In genomic region chr11:99369853-99370451, GRCm38 (mm10) we compare ENCODE assay signal across 12 mouse cellular contexts. TPM values are rescaled to one million over a fixed set of nuclear protein-coding genes. Genes with fewer than 3 reads are reported as not detected.
DNase-seq lines count a peak whose midpoint lies in the region; ATAC-seq lines count a peak whose summit lies in the region.
"Had no signal": no experiment of that assay in that cellular context is flagged by ENCODE, and none has a peak within 500 bp of the region (broad histone marks: within the 10 kb centered on the region; RNA-seq: fewer than 3 reads in every experiment).

No protein-coding gene starts in this region.

- H3K4me3 ChIP-seq in midbrain, embryonic 15.5 days, result no peak overlapping the region
- no peak overlapping the region for H3K4me3 ChIP-seq in midbrain, embryonic 13.5 days (replicated peaks)
- H3K4me3 ChIP-seq: embryonic facial prominence, embryonic 15.5 days had no signal

- peak overlapping the region; percentile 45; the same call in 1 of the 2 replicates for H3K27ac ChIP-seq in midbrain, embryonic 15.5 days
- H3K27ac ChIP-seq in midbrain, embryonic 13.5 days, result no peak overlapping the region
- H3K27ac ChIP-seq: embryonic facial prominence, embryonic 15.5 days had no signal

- ATAC-seq in midbrain, embryonic 15.5 days (replicated peaks), result no peak
- ATAC-seq in midbrain, embryonic 13.5 days, result no peak

- DNase-seq in cerebellum, postnatal 14 days, result peak; percentile 61 to 69
- peak; percentile 42 to 59 for DNase-seq in left cerebral cortex, adult 9 months (ENCODE audit: low spot score in 2 of 2)
- peak; percentile 19 to 29 for DNase-seq in thymus, postnatal 10 days (ENCODE audit: low spot score in 2 of 2)
- DNase-seq in urinary bladder, postnatal 14 days (ENCODE audit: low spot score), result no peak
- DNase-seq in yolk sac, embryonic 10.5 days (ENCODE audit: low spot score), result no peak
- DNase-seq in adrenal gland, postnatal 4 days (ENCODE audit: low spot score in 2 of 2), result no peak

- peaks cover 3% of the 10 kb centered on the region; the same call in 1 of the 2 replicates for H3K27me3 ChIP-seq in midbrain, embryonic 15.5 days (replicated peaks)
- H3K27me3 ChIP-seq in midbrain, embryonic 13.5 days, result no peaks in the 10 kb centered on the region
- H3K27me3 ChIP-seq: embryonic facial prominence, embryonic 15.5 days had no signal

- no peak overlapping the region for H3K4me2 ChIP-seq in midbrain, embryonic 15.5 days
- H3K4me2 ChIP-seq in midbrain, embryonic 13.5 days (replicated peaks), result no peak overlapping the region
- H3K4me2 ChIP-seq: embryonic facial prominence, embryonic 15.5 days had no signal

- WGBS in midbrain, embryonic 15.5 days, result 80% methylated on average over 8 of the region's 8 CpGs
- WGBS in midbrain, embryonic 13.5 days, result 81% methylated on average over 8 of the region's 8 CpGs

- H3K36me3 ChIP-seq in midbrain, embryonic 15.5 days (replicated peaks), result no peaks in the 10 kb centered on the region
- H3K36me3 ChIP-seq in midbrain, embryonic 13.5 days, result no peaks in the 10 kb centered on the region
- H3K36me3 ChIP-seq: embryonic facial prominence, embryonic 15.5 days had no signal

- H3K9ac ChIP-seq in midbrain, embryonic 15.5 days, result no peak overlapping the region
- H3K9ac ChIP-seq in midbrain, embryonic 13.5 days (replicated peaks), result no peak overlapping the region
- H3K9ac ChIP-seq: embryonic facial prominence, embryonic 15.5 days had no signal

- H3K4me1 ChIP-seq in midbrain, embryonic 15.5 days, result 0 out of 2 replicates have a peak, but pooled peaks cover 3% of the 10 kb centered on the region
- H3K4me1 ChIP-seq in midbrain, embryonic 13.5 days (replicated peaks), result no peaks in the 10 kb centered on the region
- H3K4me1 ChIP-seq: embryonic facial prominence, embryonic 15.5 days had no signal

- H3K9me3 ChIP-seq in midbrain, embryonic 15.5 days, result no peaks in the 10 kb centered on the region
- no peaks in the 10 kb centered on the region for H3K9me3 ChIP-seq in midbrain, embryonic 13.5 days
- H3K9me3 ChIP-seq: embryonic facial prominence, embryonic 15.5 days had no signal

RNA-seq across cellular contexts. Expression of gene Krt28, which starts 4.8 kb away (rescaled TPM):
- 0.21 and 0.45 TPM in 2 replicates for polyA plus RNA-seq in midbrain, embryonic 15.5 days (2015; fragmentation: Nextera tagmentation; extraction: Ambion mirVana)
- polyA plus RNA-seq in midbrain, embryonic 13.5 days (2015; fragmentation: Nextera tagmentation; extraction: Ambion mirVana), result 0.15 and 0.22 TPM in 2 replicates
- total RNA-seq in adrenal gland, postnatal 4 days (2021), result under 1 TPM in 1 of 2 experiments, not detected in 1; 0.25 TPM
- polyA plus RNA-seq: liver, embryonic 16.5 days had no signal

RNA-seq across cellular contexts. Expression of gene Krt27, which starts 19.0 kb away (rescaled TPM):
- 0.10 and 0.21 TPM in 2 replicates for polyA plus RNA-seq in midbrain, embryonic 15.5 days (2015; fragmentation: Nextera tagmentation; extraction: Ambion mirVana)
- not detected in 2 replicates for polyA plus RNA-seq in midbrain, embryonic 13.5 days (2015; fragmentation: Nextera tagmentation; extraction: Ambion mirVana)
- not detected for total RNA-seq in adrenal gland, postnatal 4 days (2021)
- polyA plus RNA-seq: hindbrain, embryonic 11.5 days; liver, embryonic 16.5 days; neural tube, embryonic 14.5 days had no signal

RNA-seq across cellular contexts. Expression of gene Krt10, which starts 19.2 kb away (rescaled TPM):
- 24.4 and 25.0 TPM in 2 replicates for polyA plus RNA-seq in midbrain, embryonic 15.5 days (2015; fragmentation: Nextera tagmentation; extraction: Ambion mirVana)
- polyA plus RNA-seq in midbrain, embryonic 13.5 days (2015; fragmentation: Nextera tagmentation; extraction: Ambion mirVana), result 36.3 and 36.8 TPM in 2 replicates
- total RNA-seq in adrenal gland, postnatal 4 days (2021), result 1 to 10 TPM; 4.9 to 9.9 TPM

RNA-seq across cellular contexts. Expression of gene Krt26, which starts 32.2 kb away (rescaled TPM):
- 0.14 and 0.22 TPM in 2 replicates for polyA plus RNA-seq in midbrain, embryonic 15.5 days (2015; fragmentation: Nextera tagmentation; extraction: Ambion mirVana)
- 0.30 and 0.39 TPM in 2 replicates for polyA plus RNA-seq in midbrain, embryonic 13.5 days (2015; fragmentation: Nextera tagmentation; extraction: Ambion mirVana)
- total RNA-seq in adrenal gland, postnatal 4 days (2021), result not detected
- polyA plus RNA-seq: liver, embryonic 16.5 days had no signal

RNA-seq across cellular contexts. Expression of gene Krt25, which starts 47.2 kb away (rescaled TPM):
- 0.11 and 0.22 TPM in 2 replicates for polyA plus RNA-seq in midbrain, embryonic 15.5 days (2015; fragmentation: Nextera tagmentation; extraction: Ambion mirVana)
- polyA plus RNA-seq in midbrain, embryonic 13.5 days (2015; fragmentation: Nextera tagmentation; extraction: Ambion mirVana), result 0.17 TPM in 1 of 2 replicates, not detected in the other
- not detected for total RNA-seq in adrenal gland, postnatal 4 days (2021)
- polyA plus RNA-seq: hindbrain, embryonic 11.5 days; liver, embryonic 16.5 days had no signal

Comparison
In these comparisons a context has a peak if more than half of its experiments do, and no peak if none do; other contexts are left out.
1. DNase-seq: peak in cerebellum, postnatal 14 days (2 of 2), left cerebral cortex, adult 9 months (2 of 2) and thymus, postnatal 10 days (2 of 2); none in urinary bladder, postnatal 14 days (single experiment), yolk sac, embryonic 10.5 days (single experiment) and adrenal gland, postnatal 4 days (0 of 2).